Mouse (Mus musculus) spleen, postnatal 14 days (tissue): Measurements from ENCODE around the gene Atp5d.
"Not testable (repeated sequence)": the region's sequence is repeated elsewhere in the genome, so short reads cannot be mapped to it uniquely, and the experiment has no call there.

Experiments
- DNase-seq, 2 experiments: peaks; one replicate each; pipeline ENCODE4 v3.0.0; 2021 to 2022; ENCODE audit warnings: low spot score in 2 of 2

Atp5d gene

GRCm38 (mm10) chr10:80165392-80166128 is 27.1 kb downstream of the Atp5d start, which contains the start of gene Cirbp:
Gene Cirbp (plus strand): TSS chr10:80165985.
- no peak for DNase-seq

DNA sequence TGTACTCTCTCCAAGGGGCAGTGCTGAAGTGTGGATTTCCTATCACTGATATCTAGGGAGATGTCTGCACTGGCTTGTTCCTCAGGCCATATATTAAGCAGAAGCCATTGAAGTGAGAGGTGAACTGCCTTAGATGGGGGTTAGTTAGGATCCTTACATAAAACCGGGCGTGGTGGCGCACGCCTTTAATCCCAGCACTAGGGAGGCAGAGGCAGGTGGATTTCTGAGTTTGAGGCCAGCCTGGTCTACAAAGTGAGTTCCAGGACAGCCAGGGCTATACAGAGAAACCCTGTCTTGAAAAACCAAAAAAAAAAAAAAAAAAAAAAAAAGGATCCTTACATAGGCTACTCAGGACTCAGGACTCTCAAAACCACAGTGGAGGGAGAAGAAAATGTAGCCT is 27.7 kb downstream of the Atp5d start:
- DNase-seq: not testable (repeated sequence)

DNA sequence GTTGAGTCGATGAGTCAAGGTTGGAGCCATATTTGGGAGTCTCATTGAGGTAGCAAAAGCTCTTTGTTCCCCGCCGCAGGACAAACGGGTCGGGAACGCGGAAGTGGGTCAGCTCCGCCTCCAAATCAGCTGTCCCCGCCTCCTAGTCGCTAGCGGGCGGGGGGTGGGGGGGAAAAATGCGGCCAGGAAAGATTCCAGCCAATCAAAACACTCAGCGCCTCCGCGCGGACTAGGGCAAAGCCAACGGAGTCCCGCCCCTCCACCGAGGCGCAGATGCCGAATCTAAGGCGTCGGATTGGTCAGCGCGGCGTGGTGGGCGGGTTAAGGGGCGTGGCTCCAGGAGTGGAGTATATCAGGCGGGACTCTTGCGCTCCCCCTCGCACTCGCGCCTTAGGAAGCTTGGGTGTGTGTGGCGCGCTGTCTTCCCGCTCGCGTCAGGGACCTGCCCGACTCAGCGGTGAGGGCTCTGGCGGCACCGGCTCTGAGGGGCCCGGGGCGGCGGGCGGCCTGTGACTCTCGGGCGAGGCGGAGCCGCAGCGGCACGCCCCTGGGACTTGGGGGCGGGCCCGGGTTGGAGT is 29.1 kb downstream of the Atp5d start:
- DNase-seq: peak; percentile 99

DNA sequence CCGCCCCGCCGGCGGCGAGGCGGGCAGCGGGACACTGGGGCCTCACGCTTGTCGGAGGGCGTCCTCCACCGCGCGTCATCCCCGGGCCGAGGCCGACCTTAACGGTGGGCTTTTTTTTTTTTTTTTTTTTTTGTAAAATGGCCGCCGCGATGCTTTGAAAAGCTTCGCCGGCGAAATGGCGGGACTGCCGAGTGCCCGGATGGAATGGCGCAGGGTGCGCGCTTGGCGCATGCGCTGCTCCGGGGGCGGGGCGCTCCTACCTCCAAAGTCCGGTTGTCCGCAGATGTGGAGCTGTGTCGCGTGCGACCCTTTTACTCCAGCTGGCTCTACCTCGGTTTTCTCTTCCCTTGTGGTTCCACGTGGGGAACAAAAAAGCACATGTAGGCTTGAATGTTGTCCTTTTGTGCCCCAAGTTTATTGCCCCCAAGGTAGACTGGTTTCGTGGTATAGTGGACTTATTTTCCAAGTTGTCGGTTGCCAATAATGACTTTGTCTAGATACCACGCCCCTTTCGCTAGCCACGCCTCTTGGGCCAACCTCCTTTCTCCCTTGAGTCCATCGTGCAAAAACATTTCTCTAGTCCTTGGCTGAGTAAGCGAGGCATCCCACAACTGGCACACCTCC is 29.7 kb downstream of the Atp5d start:
- peak; percentile 84 to 88 for DNase-seq

GRCm38 (mm10) chr10:80169070-80169469 is 30.6 kb downstream of the Atp5d start:
- no peak for DNase-seq

DNA sequence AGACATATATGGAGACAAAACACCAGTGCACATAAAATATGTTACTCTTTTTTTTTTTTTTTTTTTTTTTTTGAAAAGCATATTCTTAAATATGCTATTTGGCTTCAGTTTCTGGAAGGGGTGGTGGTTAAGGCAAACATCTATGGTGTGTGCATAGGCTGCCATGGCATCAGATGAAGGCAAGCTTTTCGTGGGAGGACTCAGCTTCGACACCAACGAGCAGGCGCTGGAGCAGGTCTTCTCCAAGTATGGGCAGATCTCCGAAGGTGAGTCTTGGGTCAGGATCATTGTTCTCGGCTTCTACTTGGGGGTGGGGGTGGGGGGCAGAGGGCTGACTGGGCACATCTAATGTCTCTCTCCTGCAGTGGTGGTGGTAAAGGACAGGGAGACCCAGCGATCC is 31.2 kb downstream of the Atp5d start:
- DNase-seq: no peak

DNA sequence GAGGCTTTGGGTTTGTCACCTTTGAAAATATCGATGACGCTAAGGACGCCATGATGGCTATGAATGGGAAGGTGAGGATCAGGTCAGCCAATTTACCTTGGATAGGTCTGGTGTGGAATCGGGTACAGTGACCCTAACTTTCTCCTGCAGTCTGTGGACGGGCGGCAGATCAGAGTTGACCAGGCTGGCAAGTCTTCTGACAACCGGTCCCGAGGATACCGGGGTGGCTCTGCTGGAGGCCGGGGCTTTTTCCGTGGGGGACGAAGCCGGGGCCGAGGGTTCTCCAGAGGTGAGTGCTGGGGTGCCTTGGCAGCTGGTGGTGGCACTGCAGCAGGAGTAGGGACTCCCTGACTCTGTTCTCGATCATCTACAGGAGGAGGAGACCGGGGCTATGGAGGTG is 31.6 kb downstream of the Atp5d start:
- DNase-seq: no peak

DNA sequence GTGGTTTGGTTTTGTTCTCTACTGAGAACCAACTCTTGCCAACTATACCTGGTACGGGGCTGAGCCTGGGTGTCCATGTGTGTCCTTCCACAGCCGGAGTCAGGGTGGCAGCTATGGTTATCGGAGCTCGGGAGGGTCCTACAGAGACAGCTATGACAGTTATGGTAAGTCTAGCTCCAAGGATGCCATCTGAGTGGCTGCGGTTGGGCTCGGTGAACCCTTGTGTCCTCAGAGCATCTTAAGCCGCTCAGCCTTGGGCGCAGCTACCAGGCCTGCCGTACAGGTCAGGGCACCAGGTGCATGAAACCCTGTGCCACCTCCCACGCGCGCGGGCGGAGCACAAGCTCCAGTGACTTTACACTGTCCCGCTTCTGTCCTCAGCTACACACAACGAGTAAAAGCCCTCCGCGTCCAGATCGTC is 32.2 kb downstream of the Atp5d start:
- DNase-seq: no peak

DNA sequence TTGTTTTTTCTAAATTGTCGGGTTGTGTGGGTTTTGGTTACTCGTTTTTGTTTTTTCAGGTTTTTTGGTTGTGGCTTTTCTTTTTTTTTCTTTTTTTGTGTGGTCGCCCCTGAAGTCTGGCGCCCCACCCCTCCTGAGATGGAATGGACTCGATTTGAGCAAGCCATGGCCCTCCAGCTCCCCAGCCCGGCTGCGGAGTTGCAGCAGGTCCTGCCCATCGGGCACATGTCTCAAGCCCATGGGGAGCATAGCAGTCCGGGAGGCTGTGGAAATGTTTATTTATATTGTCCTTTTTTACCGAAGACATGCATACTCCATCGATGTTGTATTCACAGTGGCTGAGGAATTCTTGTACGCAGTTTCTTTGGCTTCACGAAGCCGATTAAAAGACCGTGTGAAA is 32.8 kb downstream of the Atp5d start:
- no peak for DNase-seq

DNA sequence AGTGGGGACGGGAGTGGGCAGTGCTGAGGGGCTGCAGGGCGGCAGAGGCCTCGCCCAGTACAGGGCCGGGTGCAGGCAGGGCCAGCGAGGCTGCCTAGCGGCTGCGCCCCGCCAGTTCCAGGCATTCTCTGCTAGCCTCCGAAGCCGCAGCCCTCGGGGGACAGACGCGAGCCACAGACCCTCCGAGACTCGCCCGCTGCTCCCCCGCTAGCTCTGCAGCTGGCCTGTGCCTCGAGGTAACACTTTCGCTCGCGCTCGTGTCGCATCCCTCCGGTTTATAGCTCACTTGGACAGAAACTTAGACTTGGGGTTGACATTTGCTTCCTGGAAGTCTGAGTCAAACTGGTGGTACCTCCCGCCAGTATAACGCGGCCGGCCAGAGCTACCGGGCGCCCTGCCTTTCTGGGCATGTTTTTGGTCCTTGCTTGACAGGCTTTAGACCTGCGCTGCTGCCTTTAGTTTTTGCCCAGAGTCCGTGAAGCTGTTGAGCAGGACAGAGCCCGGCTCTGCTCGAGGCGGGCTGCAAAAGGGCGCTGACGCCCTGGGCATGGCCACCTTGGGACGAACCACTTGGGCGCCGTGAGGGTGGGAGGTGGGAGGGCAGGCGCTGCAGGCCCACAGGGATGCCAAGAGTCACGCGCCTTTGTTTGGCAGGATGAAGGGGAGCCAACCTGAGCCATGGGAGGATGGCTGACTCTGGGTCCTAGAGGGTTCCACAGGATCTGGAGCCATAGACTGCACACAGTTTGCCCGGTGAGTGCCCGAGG is 33.5 kb downstream of the Atp5d start:
- no peak for DNase-seq

- peak; percentile 69 to 77 for DNase-seq
Measured at GRCm38 (mm10) chr10:80172527-80173292, 34.3 kb downstream of the Atp5d start, which contains the start of gene 1600002K03Rik. Gene 1600002K03Rik (plus strand): TSS chr10:80172944.

DNA sequence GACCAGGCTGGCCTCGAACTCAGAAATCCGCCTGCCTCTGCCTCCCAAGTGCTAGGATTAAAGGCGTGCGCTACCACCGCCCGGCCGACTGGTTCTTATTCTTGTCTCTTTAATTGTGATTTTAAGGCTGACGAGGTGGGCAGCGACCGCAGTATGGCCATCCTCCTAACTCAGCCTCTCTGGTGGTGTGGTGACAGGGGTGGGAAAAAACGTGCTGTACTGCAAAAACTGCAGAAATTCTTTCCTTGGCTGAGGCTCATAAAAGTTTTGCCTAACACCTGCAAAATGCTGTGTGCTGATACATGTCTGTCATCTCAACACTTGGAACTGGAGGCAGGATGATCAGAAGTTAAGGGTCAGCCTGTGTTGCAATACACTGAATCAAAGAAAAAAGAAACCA is 34.9 kb downstream of the Atp5d start:
- DNase-seq: no peak

DNA sequence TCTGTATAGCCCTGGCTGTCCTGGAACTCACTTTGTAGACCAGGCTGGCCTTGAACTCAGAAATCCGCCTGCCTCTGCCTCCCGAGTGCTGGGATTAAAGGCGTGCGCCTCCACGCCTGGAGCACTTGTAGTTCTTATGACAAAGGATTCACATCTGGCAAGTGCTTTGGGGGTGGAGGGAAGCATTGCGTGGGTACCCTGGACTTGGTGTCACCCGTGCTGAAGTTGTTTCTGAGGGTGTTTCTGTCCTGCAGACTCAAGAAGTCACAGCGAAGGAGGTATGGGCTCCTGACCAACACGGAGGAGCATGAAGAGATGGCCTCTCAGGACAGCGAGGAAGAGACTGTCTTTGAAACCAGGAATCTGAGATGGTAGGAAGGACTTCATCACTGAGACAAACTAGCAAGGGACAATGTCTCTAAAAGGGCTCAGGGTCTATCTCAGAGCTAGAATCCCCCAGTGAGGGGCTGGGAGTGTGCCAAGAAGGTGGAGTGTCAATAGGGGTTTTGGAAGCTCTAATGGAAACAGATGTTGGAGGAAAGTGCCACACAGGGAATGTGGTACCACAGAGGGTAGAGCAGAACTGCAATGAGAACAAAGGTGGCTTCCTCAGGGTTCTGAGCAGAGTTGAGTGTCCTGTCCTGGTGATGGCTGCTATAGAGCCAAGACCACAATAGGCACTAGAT is 35.7 kb downstream of the Atp5d start:
- no peak for DNase-seq

DNA sequence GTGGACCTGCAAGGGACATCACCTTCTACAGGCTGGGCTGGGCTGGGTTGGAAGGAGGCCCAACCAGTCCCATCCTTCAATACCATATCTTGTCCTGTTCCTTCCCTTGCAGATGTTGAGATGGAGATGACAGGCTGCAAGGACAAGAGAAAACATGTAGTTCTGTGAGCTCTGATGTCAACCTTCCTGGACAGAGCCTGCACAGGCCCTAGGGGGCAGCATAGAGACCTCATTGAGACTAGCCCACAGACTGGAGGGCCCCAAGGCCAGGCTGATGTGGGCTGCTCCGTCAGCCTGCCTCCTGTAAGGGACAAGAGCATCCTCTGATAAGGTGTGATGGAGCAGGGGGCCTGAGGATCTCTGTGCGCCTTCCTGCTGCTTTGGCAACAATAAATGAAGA is 36.3 kb downstream of the Atp5d start:
- no peak for DNase-seq

DNA sequence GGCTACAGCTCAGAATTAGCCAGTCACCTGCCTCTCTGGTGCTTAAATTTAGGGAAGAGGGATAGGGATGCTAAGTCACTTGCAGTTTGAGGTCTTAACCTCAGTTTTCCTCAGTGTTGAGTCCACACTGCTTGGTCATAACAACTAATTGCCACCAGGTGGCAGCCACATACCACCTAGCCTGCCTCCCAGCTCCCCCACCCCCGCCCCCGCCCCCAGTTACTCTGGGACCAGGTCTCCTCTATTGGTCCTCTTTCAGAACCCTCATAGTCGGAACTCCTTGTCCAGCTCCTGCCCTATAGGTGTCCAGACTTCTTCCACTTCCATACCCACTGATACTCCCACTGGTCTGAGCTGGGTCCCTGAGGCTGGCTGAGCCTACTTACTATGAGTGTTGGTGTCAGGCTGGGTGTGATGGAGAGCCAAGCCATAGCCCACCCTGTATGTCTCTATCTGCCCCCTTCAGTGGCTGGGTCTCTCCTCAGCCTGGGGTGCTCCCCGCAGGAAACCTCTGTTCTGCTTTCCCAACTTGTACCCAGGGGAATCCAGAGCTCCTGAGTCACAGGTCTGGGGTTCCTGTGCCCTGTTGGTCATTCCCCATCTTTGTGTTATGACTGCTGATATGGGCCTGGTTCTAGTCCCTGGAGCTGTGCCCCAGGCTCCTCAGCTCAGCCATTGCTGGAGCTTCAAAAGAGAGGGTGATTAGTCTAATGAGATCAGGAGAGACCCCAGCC is 37.3 kb downstream of the Atp5d start:
- no peak for DNase-seq

GRCm38 (mm10) chr10:80176270-80176834 is 37.9 kb downstream of the Atp5d start:
- no peak for DNase-seq

DNA sequence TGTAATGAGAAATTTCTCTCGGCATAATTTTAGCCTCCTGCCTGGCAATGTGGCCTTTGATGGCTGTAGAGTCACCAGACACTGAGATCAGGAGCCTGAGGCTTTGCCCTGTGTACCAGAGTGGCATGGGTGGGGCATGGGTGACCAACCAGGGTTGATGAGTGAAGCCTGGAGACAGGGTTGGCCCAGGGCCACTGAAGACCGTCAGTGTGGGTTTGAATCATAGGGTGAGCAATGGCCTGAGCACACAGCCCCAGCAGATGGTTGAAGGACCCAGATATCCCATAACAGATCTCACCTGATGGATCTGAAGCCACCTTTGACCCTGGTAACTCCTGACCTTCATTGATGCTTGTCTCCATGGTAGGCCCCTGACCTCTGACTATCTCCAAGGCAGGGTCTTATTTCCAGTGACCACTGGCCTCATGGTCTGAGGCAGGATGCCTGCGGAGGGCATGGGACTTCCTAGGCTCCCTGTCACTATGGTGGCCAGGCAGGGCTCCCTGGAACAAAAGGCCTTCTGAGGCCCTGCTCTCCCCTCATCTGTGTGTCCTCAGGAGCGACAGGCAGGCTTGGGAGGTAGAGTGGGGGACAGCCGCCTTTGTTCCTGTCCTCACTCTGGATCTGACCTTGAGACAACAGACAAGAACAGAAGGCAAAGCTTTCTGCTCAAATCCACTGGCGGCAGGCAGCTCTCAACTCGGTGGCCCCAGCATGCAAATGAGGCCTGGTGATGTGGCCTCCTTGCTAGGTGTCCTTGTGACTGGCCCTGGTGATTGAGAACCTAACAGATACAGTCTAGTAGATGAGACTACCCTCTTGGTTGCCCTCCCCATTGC is 39.2 kb downstream of the Atp5d start:
- DNase-seq: no peak

- no peak for DNase-seq
Measured at GRCm38 (mm10) chr10:80179068-80180051, 40.9 kb downstream of the Atp5d start, which contains the start of gene Efna2. Gene Efna2 (plus strand): TSS chr10:80179482.
